Mouse (Mus musculus): ENCODE data around the gene Cnnm1. TPM values are rescaled to one million over a fixed set of nuclear protein-coding genes. Genes with fewer than 3 reads are reported as not detected.
A peak's percentile ranks its signal among the peaks of the same experiment; 100 is the strongest.

Cnnm1 gene
- total RNA-seq, 2 experiments from 2014 or later: 0.33 to 2.5 TPM

DNA sequence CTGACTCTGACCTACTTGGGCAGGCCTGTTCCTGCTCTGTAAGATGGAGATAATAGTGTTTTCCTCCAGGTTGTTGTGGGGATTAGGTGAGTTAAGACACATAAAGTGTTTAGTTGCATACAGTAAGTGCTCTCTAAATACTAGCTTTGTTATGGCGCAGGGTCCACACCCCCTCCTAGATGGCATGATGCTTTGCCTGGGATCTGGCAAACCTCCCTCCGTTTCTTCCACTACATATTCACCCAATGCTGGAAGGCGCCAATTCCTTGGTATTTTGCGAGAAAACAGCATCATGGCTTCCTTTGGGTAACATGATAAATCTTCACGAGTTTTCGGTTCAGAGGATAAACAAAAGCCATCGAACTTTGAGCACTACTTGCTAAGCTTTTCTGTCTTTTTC, 85.3 kb downstream of the Cnnm1 start:
- no peak for ATAC-seq (replicated peaks; ENCODE audit: low FRiP score, low TSS enrichment, poor library complexity, severe bottlenecking)

DNA sequence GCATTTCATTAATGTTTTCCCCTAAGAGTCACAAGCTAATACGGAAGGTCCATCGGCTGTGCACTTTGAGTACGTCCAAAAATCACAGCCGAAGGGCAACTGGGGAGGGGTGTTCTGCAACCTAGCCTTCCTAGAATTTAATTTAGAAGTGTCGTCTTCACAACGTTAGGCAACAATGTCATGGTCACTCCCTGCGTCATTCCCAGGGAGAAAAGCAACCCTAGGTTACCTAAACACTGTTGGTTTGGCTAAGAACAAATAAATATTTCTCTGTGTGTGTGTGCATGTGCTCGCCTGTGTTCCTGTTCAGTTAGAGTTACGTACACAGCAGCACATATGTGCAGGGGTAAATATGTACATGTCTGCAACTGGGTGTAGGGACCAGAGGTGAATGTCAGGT, 85.8 kb downstream of the Cnnm1 start:
- no peak for ATAC-seq (replicated peaks; ENCODE audit: low FRiP score, low TSS enrichment, poor library complexity, severe bottlenecking)

GRCm38 (mm10) chr19:43527131-43527530, 86.9 kb downstream of the Cnnm1 start:
- no peak for ATAC-seq (replicated peaks; ENCODE audit: low FRiP score, low TSS enrichment, poor library complexity, severe bottlenecking)

DNA sequence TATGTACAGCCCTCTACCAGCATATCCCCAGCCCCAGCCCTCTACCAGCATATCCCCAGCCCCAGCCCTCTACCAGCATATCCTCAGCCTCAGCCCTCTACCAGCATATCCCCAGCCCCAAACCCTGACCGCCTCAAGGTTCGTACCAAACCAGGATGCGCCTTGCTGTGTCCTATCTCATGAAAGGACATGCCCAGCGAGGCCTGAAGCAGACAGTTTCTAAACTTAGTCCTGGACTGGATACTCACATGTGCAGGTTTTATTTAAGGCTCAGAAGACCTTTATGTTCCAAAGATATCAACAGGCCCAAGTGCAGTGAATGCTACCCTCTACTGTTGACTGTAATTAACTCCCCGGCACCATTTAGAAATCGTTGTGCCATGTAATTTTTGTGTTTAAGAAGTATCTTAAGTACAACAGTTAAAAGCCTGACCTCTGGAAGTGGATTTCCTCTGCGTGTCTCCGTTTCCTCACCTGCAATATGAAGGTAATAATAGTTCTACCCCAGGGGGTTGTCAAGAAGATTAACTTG, 87.9 kb downstream of the Cnnm1 start:
- ATAC-seq (replicated peaks; ENCODE audit: low FRiP score, low TSS enrichment, poor library complexity, severe bottlenecking): no peak

DNA sequence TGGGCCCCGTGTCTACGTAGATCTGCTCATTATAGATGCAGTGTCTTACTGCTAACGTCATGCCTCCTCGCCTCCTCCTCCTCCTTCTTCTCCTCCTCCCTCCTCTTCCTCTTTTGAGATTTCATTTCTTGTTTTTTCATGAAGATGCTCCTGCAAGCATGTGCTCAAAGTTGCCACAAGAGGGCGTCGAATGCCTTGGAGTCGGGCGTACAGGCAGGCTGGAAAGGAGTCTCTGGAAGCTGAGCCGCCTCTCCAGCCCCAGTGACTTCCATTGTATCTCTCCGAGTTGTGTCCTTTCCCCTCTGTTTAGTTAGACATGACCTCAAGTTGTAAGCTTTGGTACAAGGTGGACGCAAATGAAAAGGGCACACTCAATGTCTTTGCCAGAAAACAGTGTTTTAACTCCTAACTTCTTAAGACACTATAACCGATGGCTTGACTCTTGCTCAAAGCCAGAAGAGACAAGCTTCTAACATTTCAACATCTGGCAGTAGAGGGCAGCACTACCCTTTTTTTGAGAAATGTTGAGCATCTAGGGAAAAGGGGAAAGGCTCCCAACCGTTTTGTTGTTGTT, 90.0 kb downstream of the Cnnm1 start:
- ATAC-seq (replicated peaks; ENCODE audit: low FRiP score, low TSS enrichment, poor library complexity, severe bottlenecking): peak; percentile 93

DNA sequence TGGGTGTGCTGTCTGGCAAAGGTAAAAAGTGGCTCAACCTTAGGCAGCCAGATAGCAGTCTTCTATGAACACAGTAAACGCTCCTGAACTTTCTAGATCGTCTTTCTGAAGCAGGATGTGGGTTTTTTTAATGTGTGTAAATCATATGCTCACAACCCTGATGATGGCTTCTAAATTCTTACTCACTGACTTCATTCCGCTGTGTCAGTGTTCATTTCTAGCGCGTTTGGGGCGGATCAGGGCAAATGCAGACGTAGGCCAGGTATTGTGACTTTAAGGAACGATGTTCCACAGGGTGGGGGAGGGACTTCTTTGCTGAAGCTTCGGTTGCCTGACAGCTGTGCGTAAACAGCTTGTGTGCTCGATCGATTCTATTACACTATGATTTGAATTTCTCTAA, 90.7 kb downstream of the Cnnm1 start:
- no peak for ATAC-seq (replicated peaks; ENCODE audit: low FRiP score, low TSS enrichment, poor library complexity, severe bottlenecking)

DNA sequence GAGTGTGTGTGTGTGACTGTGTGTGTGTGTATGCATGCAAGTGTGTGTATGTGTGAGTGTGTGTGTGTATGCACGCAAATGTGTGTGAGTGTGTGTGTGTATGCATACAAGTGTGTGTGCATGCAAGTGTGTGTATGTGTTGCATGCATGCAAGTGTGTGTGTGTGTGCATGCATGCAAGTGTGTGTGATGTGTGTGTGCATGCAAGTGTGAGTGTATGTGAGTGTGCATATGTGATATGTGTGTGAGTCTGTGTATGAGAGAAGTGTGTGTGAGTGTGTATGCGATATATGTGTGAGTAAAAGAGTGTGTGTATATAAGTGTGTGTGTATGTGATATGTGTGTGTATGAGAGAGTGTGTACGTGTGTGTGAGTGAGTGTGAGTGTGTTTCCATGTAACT, 95.1 kb downstream of the Cnnm1 start:
- ATAC-seq (replicated peaks; ENCODE audit: low FRiP score, low TSS enrichment, poor library complexity, severe bottlenecking): no peak

- no peak for ATAC-seq (replicated peaks; ENCODE audit: low FRiP score, low TSS enrichment, poor library complexity, severe bottlenecking)
Observed at GRCm38 (mm10) chr19:43546337-43547117, 106.3 kb downstream of the Cnnm1 start.

Other genes with a start within 250 kb of the Cnnm1 start
- gene Hpse2, start 52.1 kb upstream of the Cnnm1 start, total RNA-seq (2014; fragmentation: Nextera tagmentation): not detected in 2 replicates
- not detected in 2 replicates for gene Hpse2, start 52.1 kb upstream of the Cnnm1 start, total RNA-seq (2017)
- 24.4 and 26.2 TPM in 2 replicates for gene Got1, start 84.2 kb downstream of the Cnnm1 start, total RNA-seq (2014; fragmentation: Nextera tagmentation)
- 15.8 and 18.5 TPM in 2 replicates for gene Got1, start 84.2 kb downstream of the Cnnm1 start, total RNA-seq (2017)
- gene Nkx2-3, start 171.9 kb downstream of the Cnnm1 start, total RNA-seq (2014; fragmentation: Nextera tagmentation): not detected in 2 replicates
- gene Nkx2-3, start 171.9 kb downstream of the Cnnm1 start, total RNA-seq (2017): not detected in 2 replicates
- gene Slc25a28, start 234.4 kb downstream of the Cnnm1 start, total RNA-seq (2014; fragmentation: Nextera tagmentation): 43.4 and 47.5 TPM in 2 replicates
- 23.8 and 35.2 TPM in 2 replicates for gene Slc25a28, start 234.4 kb downstream of the Cnnm1 start, total RNA-seq (2017)
- 6.2 and 10.0 TPM in 2 replicates for gene Entpd7, start 249.2 kb downstream of the Cnnm1 start, total RNA-seq (2014; fragmentation: Nextera tagmentation)
- 1.4 and 2.3 TPM in 2 replicates for gene Entpd7, start 249.2 kb downstream of the Cnnm1 start, total RNA-seq (2017)